Mouse (Mus musculus) urinary bladder, postnatal 14 days (tissue): Measurements from ENCODE around the gene Polm.
A peak's percentile ranks its signal among the peaks of the same experiment; 100 is the strongest.

Experiments
- DNase-seq: peaks from one replicate; pipeline ENCODE4 v3.0.0; 2021; ENCODE audit warnings: low spot score

Polm gene

DNA sequence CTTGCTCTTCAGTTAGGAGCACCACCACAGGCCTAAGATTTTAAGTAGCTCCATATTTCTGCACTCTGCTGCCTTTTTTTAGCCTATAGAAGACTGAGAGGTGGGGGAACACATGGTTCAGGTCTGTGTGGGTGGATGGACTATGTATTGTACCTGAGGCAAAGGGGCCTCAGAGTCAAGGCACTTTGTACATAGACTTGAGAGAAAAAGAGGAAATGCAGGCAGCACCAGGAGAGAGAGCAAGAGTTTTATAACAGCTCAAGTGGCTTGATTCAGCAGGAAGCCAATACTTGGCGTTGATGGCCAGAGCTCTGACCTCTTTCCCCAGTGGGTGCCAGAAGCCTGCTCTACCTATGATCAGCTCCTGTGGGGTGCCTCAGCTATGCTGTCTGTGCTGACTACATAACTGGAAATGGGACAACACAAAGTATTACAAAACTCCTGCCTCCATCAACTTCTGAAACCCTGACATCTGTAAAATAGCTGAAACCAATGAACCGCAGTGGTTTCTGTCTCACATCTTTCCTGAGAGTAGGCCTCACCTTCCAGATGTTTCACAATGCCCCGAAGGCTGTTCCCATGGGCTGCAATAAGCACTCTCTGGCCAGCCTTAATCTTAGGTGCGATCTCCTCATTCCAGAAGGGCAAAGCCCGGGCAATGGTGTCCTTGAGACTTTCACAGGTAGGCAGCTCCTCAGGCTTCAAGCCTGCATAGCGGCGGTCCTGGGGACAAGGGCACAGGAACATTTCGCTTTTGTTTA, 35.2 kb downstream of the Polm start:
- no peak for DNase-seq

DNA sequence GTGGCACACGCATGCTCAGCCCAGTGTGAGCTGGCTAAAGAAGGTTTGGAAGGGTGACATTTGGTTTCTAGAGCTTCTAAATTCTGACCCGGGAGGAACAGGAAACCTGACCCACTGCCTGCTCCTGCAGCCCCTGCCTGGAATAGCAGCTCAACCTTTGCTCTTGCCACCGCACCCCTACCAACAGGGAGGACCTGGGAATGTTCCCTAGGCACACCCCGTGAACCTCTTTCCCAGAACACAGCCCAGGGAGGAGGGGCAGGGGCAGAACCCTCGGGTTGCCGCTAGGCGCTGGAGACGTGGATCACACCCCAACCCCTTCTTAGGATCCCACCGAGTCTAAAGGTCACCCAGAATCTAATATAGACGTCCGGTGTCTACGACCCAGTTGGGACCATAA, 35.8 kb downstream of the Polm start:
- DNase-seq = no peak

DNA sequence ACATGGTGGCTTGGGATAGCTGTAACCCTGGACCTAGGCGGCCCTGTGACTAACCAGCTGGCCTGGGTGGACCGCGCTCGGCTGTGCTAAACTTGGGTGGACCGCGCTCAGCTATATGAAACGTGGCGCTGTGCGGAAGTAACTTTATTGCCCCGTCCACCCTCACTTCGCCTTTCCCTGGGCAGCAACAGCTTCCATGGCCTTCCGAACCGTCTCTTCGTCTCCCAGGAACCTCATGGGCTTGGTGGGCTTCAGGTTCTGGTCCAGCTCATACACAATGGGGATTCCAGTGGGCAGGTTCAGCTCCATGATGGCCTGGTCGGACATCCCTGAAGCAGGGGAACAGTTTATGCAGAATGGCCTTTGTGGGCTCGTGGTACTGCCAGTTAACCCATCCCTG, 36.3 kb downstream of the Polm start:
- no peak for DNase-seq

DNA sequence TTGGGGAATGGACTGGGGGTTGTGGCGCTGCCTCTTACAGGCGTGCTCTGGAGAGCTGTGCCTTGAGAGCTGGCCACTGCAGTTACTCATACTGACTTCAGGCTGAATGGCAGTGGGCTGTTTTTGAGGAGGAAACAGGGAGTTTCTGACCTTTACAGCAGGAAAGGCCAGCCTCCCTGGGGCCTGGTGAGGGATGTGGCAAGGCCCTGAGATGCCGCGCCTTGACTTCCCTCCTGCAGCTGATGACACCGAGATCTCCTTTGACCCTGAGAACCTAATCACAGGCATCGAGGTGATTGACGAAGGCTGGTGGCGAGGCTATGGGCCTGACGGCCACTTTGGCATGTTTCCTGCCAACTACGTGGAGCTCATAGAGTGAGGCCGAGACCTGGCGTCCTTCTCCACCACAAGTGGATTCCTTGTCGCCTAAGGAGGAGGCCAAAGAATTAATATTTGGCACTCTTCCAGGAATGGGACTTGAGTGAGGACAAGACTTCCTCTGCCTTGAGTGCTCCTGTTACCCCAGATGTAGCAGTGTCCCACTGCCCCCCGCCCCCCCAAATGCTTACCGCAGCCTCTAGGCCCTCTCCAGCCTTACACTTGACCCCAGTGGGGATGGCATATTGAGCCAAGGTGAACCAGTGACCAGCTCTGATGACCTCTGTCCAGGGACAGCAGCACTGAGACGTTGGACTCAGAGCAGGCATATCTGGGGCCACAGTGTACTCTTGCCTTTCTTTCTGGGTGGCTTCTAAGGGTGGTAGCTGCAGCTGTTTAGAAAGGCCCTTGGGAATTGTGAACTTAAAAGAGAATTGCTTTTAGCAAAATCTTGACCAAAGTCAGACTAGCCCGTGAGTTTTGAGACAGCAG, 38.0 kb downstream of the Polm start:
- no peak for DNase-seq

DNA sequence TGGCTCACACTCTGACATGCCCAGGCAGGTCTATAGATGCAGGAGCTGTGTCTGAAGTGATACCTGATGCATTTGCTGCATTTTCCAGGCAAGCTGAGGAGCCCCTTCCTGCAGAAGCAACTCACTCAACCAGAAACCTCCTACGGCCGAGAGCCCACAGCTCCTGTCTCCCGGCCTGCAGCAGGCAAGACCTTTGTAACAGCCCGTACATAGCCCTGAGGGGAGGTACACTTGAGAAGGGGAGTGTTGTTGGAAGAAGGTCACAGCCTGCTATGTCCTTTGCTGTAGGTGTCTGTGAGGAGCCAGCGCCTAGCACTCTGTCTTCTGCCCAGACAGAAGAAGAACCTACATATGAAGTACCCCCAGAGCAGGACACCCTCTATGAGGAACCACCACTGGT, 39.9 kb downstream of the Polm start:
- no peak for DNase-seq

DNA sequence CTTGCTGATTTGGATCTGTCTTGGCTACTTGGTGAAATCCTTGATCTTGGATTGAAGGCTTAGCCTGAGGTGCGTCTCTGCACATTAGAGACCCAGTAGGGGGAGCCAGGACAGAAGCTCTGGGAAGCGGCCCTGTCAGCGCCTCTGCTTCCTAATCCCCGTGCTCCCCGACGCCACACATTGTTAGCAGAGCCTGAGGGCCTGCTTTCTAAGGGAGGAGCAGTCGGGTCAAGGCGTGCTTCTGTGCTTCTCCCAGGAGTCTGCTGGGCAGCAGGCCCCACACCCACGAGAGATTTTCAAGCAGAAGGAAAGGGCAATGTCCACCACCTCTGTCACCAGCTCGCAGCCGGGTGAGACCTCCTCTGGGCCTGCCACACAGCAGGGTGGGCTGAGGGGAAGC, 40.4 kb downstream of the Polm start:
- DNase-seq = no peak

DNA sequence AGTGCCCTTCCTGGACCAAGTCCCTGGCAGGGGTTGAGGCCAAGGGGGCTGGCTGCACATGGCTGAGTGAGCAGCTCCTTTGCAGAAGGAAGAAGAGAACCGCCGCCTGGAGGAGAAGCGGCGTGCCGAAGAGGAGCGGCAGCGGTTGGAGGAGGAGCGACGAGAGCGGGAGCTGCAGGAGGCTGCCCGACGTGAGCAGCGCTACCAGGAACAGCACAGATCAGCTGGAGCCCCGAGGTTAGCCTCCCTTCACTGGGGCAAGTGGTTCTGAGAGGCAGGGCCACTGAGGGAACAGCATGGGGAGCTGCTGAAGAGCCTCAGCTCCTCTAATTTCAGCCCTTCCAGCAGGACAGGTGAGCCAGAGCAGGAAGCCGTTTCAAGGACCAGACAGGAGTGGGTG, 40.9 kb downstream of the Polm start:
- DNase-seq = no peak

DNA sequence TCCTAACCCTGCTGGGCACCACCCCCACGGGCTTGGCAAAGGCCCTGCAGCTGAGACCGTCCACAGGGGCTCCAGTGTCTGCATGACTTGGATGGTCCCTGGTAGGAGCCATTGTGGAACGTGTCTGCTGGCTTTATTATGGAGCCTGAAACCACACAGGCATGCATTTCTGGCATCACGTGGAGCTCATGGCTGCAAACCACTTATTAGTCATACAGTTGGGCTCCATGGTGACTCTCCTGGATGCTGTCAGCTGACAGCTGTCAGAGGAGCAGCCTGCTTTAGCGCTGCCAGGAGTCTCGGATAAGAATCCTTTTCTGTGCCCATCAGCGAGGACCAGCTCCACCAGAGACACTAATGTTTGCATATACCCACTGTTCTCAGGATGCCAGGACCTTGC, 42.1 kb downstream of the Polm start:
- no peak for DNase-seq

DNA sequence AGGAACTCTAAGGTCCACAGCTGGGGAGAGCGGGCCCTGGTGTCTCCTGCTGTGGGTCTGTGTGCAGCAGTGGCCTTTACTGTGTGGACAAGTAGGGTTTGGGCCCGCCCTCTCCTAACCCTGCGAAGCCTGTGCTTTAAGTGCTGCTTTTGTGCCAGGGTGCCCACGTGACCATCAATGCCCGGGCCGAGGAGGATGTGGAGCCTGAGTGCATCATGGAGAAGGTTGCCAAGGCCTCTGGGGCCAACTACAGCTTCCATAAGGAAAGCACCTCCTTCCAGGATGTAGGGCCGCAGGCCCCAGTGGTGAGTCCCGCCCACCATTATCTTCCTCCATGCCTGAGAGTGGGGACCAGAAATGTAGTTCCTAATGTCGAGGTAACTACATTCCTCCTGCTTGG, 42.5 kb downstream of the Polm start:
- no peak for DNase-seq

DNA sequence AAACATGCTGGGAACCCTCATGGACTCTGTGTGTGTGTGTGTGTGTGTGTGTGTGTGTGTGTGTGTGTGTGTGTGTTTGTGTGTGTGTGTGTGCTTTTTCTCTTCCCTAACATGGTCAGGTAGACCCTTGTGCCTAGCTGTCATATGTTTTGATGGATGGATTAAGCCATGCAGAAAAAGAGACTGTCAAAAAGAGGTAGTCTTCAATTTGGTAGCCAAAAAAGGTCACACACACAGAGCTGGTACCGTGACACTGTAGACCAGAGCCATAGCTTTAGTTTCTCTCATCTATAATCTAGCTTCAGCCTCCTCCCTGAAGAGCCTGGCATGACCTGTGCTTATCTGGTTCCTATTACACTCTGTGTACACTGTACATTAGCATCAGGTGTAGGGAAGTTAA, 47.4 kb downstream of the Polm start:
- DNase-seq = no peak

DNA sequence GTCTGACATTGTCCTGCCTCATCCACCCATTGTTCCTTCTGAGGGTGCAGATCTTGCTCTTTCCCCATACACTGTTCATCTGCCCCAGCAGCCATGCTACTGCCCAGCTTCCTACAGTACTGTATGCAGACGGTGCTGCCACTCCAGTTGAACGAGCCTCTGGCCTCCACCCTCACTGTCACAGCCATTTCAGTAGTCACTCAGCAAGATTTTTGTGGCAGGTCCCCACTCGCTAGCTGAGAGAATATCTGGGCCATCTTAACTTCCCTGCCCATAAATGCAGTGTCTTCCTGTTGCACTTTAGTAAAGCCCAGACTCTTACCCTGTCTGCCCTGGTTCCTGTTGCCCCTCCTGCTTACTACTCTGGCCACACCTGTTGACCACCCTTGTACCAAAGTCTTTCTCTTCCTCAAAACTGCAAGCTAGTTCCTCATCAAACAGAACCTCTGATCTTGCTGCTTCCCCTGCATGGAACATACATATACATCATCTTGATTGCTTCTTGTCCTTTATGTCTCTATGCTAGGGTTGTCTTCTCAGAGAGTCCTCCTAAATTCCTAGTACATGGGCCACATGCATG, 48.0 kb downstream of the Polm start:
- peak; percentile 60 for DNase-seq

DNA sequence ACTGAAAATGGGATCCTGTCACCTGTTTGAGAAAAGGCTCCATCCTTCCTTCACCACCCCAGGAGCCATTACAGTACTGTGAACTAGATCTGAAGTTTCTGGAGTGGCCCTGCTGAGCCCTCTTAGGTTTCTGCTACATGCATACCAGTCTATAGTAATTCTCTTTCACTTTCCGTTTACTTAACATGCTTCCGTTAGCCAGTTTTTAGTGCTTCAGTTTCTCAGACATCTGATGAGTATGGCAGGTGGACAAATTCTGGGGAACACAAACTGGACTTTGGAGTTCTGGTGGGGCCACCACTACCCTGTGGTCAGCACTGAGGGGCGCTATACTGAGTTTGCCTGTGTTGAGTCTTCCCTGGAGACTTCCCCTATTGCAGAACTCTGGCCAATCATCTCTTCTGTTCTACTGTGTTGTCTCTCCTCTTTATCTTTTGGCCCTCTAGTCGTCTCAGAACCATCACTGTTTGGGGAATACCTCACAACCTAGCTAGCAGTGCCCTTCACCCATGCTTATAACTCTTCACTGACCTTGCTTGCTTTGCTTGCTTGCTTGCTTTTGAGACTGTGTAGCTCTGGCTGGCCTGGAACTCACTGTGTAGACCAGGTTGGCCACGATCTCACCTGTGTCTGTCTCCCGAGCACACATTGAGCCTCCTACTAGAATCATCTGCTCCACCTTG, 48.6 kb downstream of the Polm start:
- DNase-seq = no peak

DNA sequence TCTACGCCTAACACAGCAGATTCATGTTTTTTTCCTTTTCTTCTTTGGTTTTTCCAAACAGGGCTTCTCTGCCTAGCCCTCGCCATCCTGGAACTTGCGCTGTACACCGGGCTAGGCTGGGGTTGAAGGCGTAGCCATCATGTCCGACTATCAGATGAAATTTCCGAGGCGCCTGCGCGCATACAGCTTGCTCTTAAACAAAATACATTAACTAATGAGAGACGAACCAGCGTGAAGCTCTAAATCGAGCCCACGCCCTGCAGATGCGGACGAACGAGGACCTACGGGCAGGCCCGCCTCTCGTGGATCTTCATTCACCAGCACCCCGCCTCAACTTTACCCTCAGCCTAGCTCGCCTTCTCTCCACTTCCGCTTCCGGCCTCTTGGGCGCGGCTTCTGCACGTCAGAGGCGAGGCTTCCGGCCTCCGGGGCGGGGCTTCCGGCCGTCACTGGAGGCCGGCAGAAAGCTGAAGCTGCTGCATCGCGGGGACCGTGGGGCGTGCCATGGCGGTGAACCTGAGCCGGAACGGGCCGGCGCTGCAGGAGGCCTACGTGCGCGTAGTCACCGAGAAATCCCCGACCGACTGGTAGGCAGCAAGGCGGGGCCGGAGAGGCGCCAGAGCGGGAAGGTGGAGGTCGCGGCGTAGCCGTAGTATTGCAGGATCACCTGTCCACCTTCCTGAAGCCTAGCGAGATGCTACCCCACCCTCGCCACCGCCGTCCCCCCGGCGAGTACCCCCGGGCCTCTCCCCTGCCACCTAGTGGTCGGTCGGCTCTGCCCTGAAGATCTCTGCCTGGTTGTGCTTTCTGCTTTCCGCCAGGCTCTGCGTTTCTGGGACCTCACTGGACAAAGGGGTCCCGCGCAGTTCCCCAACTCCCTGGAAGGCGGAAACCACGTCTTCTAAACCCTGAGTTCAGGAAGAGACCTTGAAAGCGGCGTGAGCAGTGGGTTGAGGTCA, 49.5 kb downstream of the Polm start, which contains the start of gene Dbnl:
TSS of gene Dbnl (plus strand) at position 433 of the 959 bp plus-strand sequence.
- DNase-seq = peak; percentile 97

DNA sequence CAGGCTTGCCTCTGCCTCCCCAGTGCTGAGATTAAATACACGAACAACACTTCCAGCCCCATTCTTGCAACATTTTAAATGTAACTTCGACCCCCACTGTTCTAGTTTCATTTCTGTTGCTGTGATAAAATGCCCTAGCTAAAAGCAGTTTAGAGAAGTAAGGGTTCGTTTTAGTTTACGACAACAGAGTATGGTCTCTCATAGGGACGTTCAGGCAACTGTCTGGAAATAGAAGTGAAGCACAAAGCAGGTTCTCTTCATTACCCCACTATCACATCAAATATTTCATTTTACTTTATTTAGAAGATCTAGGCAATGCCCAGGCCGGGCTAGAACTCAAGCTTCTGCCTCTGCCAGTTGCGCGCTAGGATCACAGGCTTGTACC, 50.2 kb downstream of the Polm start:
- DNase-seq = no peak

DNA sequence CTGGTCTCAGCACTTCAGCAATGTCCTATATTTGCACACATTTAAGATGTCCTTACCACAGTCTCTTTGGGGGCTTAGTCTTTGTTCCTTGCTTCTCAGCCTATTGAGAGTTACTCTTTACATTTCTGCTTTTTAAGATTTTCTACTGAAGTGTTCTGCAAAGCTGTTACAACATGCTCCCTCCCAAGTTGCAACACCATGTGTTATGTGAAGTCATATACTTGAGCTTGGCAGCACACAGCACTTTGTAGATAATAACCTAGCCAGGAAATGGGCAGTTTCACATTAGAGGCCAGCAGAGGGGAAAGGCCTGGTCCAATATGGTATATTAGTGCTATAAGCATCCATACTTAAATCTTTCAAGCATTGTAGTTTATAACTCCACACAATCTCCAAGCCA, 52.1 kb downstream of the Polm start:
- DNase-seq = no peak

DNA sequence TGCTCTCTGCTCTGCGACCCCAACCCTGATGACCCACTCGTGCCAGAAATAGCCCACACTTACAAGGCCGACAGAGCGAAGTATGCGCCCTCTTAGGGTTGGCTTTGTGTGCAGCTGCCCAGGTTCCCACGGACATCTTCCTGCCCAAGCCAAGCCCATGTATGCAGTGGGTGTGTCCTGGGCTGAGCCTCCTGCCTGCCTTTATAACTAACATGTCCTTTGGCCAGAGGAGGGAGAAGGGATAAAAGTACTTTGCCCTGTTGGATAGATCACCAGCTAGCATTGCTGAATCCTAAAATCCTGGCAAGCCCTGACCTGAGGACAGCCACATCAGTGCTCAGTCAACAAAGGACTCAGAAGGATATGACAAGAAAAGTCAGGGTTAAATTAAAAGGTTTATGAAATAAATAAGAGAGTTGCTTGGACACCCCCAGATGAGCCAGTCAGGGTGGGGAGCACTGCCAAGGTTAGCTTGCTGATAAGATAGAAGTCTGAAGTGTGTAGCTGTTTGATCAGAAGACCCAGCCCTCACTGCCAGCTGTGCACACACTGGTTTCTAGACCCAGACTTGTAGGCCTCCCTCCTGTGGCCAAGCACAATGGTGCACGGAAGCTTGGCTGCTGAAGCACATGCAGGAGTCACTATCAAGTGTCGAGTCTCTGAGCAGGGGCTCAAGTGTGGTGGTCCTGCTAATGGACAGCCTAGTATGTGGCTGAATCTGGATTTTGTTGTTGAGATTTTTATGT, 55.4 kb downstream of the Polm start:
- no peak for DNase-seq

DNA sequence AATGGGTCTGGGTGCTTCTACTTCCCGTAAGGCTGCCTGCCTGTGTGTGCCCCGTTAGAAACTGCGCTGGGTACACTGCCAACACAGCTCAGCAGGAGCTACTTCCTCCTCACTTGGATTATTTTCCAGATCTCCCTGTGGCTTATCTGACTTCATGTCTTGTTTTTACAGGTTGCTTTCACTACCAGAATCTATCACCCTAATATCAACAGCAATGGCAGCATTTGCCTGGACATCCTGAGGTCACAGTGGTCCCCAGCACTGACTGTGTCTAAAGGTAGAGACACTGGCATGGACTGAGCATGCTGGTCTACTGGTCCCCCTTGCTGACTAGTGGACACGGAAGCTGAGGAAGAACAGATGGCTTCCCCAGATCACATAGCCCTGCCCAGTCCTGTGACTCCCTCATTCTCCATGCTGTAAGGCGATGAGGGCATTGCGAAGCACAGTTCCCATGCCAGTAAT, 57.7 kb downstream of the Polm start:
- no peak for DNase-seq

DNA sequence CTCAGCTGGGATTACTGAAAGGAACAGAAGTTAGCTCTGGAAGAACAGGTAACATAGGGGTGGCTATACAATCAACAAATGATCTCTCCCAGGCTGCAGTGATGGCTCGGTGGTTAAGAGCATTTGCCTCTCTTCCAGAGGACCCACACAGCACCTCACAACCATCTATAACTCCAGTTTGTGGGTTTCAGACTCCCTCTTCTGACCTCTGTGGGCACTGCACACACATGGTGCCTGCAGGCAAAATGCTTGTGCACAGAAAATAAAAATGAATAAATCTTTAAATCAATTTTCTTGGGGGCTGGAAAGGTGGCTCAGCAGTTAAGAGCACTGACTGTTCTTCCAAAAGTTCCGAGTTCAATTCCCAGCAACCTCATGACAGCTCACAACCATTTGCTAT, 59.3 kb downstream of the Polm start:
- DNase-seq = no peak
